In the genomic region with DNA sequence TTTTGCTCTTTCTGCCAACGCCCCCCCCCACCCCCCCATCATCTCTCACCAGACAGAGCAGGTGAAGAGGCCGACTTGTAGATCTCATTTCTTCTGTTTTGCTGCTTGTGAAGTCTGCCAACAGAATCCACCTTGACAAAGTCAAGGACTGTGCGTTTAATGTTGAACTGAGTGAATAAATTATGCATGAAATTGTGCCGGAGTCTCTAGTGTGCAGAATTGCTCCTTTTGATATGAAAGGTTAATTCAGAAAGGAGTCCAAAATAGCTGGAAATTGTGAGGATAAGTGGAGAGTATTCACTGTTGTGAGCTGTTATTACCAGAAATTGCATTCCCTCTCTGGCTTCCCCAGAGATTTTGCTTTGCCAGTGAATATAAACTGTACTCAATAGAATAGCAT, we compare ENCODE assay signal across 27 mouse cellular contexts.
DNase-seq lines count a peak whose midpoint lies in the region; ATAC-seq lines count a peak whose summit lies in the region.
"Had no signal": no experiment of that assay in that cellular context is flagged by ENCODE, and none has a peak within 500 bp of the region (broad histone marks: within the 10 kb centered on the region; RNA-seq: fewer than 3 reads in every experiment).

No protein-coding gene starts in this region.

- no peak overlapping the region for H3K9ac ChIP-seq in embryonic facial prominence, embryonic 14.5 days (ENCODE audit: low read depth, low read length)
- no peak overlapping the region for H3K9ac ChIP-seq in hindbrain, embryonic 14.5 days
- no peak overlapping the region for H3K9ac ChIP-seq in hindbrain, embryonic 11.5 days (ENCODE audit: low read depth, low read length)
- H3K9ac ChIP-seq in midbrain, embryonic 16.5 days (ENCODE audit: low read depth, low read length): no peak overlapping the region
- H3K9ac ChIP-seq: embryonic facial prominence, embryonic 12.5 days; hindbrain, embryonic 15.5 days; intestine, embryonic 15.5 days; liver, embryonic 14.5 days; neural tube, embryonic 15.5 days had no signal

- H3K4me2 ChIP-seq in embryonic facial prominence, embryonic 14.5 days (ENCODE audit: low read depth, low read length): no peak overlapping the region
- no peak overlapping the region for H3K4me2 ChIP-seq in hindbrain, embryonic 14.5 days (replicated peaks)
- H3K4me2 ChIP-seq in hindbrain, embryonic 11.5 days (replicated peaks; ENCODE audit: low read depth, low read length): no peak overlapping the region
- no peak overlapping the region for H3K4me2 ChIP-seq in midbrain, embryonic 16.5 days (ENCODE audit: low read length)
- H3K4me2 ChIP-seq: embryonic facial prominence, embryonic 12.5 days; hindbrain, embryonic 15.5 days; intestine, embryonic 15.5 days; neural tube, embryonic 15.5 days had no signal

- no peak overlapping the region for H3K27ac ChIP-seq in embryonic facial prominence, embryonic 14.5 days (replicated peaks; ENCODE audit: low read depth, low read length)
- no peak overlapping the region for H3K27ac ChIP-seq in embryonic facial prominence, embryonic 10.5 days (replicated peaks)
- no peak overlapping the region for H3K27ac ChIP-seq in hindbrain, embryonic 14.5 days
- H3K27ac ChIP-seq in hindbrain, embryonic 11.5 days (ENCODE audit: low read depth, low read length): no peak overlapping the region
- no peak overlapping the region for H3K27ac ChIP-seq in midbrain, embryonic 16.5 days (ENCODE audit: low read length)
- H3K27ac ChIP-seq: embryonic facial prominence, embryonic 12.5 days; intestine, embryonic 15.5 days; liver, embryonic 14.5 days; macrophage; neural tube, embryonic 15.5 days had no signal

- no peaks in the 10 kb centered on the region for H3K4me1 ChIP-seq in embryonic facial prominence, embryonic 14.5 days (ENCODE audit: control insufficient read depth, insufficient read depth, low read length)
- peaks cover 13% of the 10 kb centered on the region for H3K4me1 ChIP-seq in embryonic facial prominence, embryonic 10.5 days
- peaks cover 18% of the 10 kb centered on the region for H3K4me1 ChIP-seq in hindbrain, embryonic 14.5 days (replicated peaks; ENCODE audit: control insufficient read depth, insufficient read depth, low read length)
- H3K4me1 ChIP-seq in hindbrain, embryonic 11.5 days (replicated peaks; ENCODE audit: control insufficient read depth, insufficient read depth, low read length): no peaks in the 10 kb centered on the region
- H3K4me1 ChIP-seq in midbrain, embryonic 16.5 days (ENCODE audit: control insufficient read depth, insufficient read depth, low read length): peaks cover 12% of the 10 kb centered on the region
- H3K4me1 ChIP-seq: intestine, embryonic 15.5 days had no signal

- ATAC-seq in embryonic facial prominence, embryonic 14.5 days (ENCODE audit: low read depth): no peak
- peak; percentile 21; the same call in 1 of the 2 replicates for ATAC-seq in hindbrain, embryonic 14.5 days (ENCODE audit: low FRiP score)
- no peak for ATAC-seq in hindbrain, embryonic 11.5 days (ENCODE audit: low FRiP score)
- peak; percentile 45; the same call in 1 of the 2 replicates for ATAC-seq in midbrain, embryonic 16.5 days
- ATAC-seq: activated CD4-positive, CD25-positive, alpha-beta regulatory T cell, adult 4 months; intestine, embryonic 15.5 days had no signal

- no peaks in the 10 kb centered on the region for H3K9me3 ChIP-seq in embryonic facial prominence, embryonic 14.5 days (ENCODE audit: control insufficient read depth, low read length)
- H3K9me3 ChIP-seq in embryonic facial prominence, embryonic 10.5 days: no peaks in the 10 kb centered on the region
- H3K9me3 ChIP-seq in hindbrain, embryonic 14.5 days (ENCODE audit: control insufficient read depth, low read length): no peaks in the 10 kb centered on the region
- no peaks in the 10 kb centered on the region for H3K9me3 ChIP-seq in hindbrain, embryonic 11.5 days (ENCODE audit: control insufficient read depth, low read length)
- H3K9me3 ChIP-seq in midbrain, embryonic 16.5 days (replicated peaks; ENCODE audit: control insufficient read depth, low read length, poor library complexity, severe bottlenecking): no peaks in the 10 kb centered on the region
- H3K9me3 ChIP-seq: embryonic facial prominence, embryonic 12.5 days; hindbrain, embryonic 15.5 days; intestine, embryonic 15.5 days; neural tube, embryonic 15.5 days had no signal

- H3K27me3 ChIP-seq in embryonic facial prominence, embryonic 14.5 days (replicated peaks; ENCODE audit: control insufficient read depth, insufficient read depth, low read length): no peaks in the 10 kb centered on the region
- H3K27me3 ChIP-seq in embryonic facial prominence, embryonic 10.5 days (replicated peaks; ENCODE audit: low read depth, poor library complexity, severe bottlenecking): no peaks in the 10 kb centered on the region
- H3K27me3 ChIP-seq in hindbrain, embryonic 14.5 days (ENCODE audit: control insufficient read depth, insufficient read depth, low read length): no peaks in the 10 kb centered on the region
- H3K27me3 ChIP-seq in hindbrain, embryonic 11.5 days (ENCODE audit: control insufficient read depth, insufficient read depth, low read length): no peaks in the 10 kb centered on the region
- no peaks in the 10 kb centered on the region for H3K27me3 ChIP-seq in midbrain, embryonic 16.5 days (ENCODE audit: control insufficient read depth, insufficient read depth, low read depth, low read length)
- H3K27me3 ChIP-seq: CH12.LX; embryonic facial prominence, embryonic 12.5 days; hindbrain, embryonic 15.5 days; intestine, embryonic 15.5 days; neural tube, embryonic 15.5 days had no signal

- no peak overlapping the region for H3K4me3 ChIP-seq in embryonic facial prominence, embryonic 14.5 days (ENCODE audit: low read depth, low read length)
- no peak overlapping the region for H3K4me3 ChIP-seq in embryonic facial prominence, embryonic 10.5 days
- H3K4me3 ChIP-seq in hindbrain, embryonic 14.5 days (replicated peaks; ENCODE audit: low read length): no peak overlapping the region
- H3K4me3 ChIP-seq in hindbrain, embryonic 11.5 days (ENCODE audit: low read depth, low read length): no peak overlapping the region
- H3K4me3 ChIP-seq in midbrain, embryonic 16.5 days (ENCODE audit: low read depth, low read length): no peak overlapping the region
- H3K4me3 ChIP-seq: embryonic facial prominence, embryonic 12.5 days; hindbrain, embryonic 15.5 days; intestine, embryonic 15.5 days; neural tube, embryonic 15.5 days had no signal

- WGBS in embryonic facial prominence, embryonic 14.5 days: 45% methylated on average over 4 of the region's 4 CpGs
- WGBS in embryonic facial prominence, embryonic 10.5 days: 77% methylated on average over 4 of the region's 4 CpGs
- WGBS in hindbrain, embryonic 14.5 days: 38% methylated on average over 4 of the region's 4 CpGs
- WGBS in hindbrain, embryonic 11.5 days: 74% methylated on average over 4 of the region's 4 CpGs
- 23% methylated on average over 4 of the region's 4 CpGs for WGBS in midbrain, embryonic 16.5 days

- H3K36me3 ChIP-seq in embryonic facial prominence, embryonic 14.5 days (ENCODE audit: control insufficient read depth, insufficient read depth, low read length): no peaks in the 10 kb centered on the region
- no peaks in the 10 kb centered on the region for H3K36me3 ChIP-seq in embryonic facial prominence, embryonic 10.5 days (replicated peaks)
- H3K36me3 ChIP-seq in hindbrain, embryonic 14.5 days (replicated peaks; ENCODE audit: control insufficient read depth, insufficient read depth): no peaks in the 10 kb centered on the region
- no peaks in the 10 kb centered on the region for H3K36me3 ChIP-seq in hindbrain, embryonic 11.5 days (ENCODE audit: control insufficient read depth, insufficient read depth, low read length)
- H3K36me3 ChIP-seq in midbrain, embryonic 16.5 days (ENCODE audit: control insufficient read depth, insufficient read depth, low read length): no peaks in the 10 kb centered on the region
- H3K36me3 ChIP-seq: embryonic facial prominence, embryonic 12.5 days; hindbrain, embryonic 15.5 days; intestine, embryonic 15.5 days; neural tube, embryonic 15.5 days had no signal

- DNase-seq in embryonic facial prominence, embryonic 14.5 days (ENCODE audit: low spot score): peak; percentile 2
- no peak for DNase-seq in embryonic facial prominence, embryonic 10.5 days (ENCODE audit: low spot score)
- DNase-seq in hindbrain, embryonic 14.5 days (ENCODE audit: low spot score): no peak
- DNase-seq in hindbrain, embryonic 11.5 days (ENCODE audit: low spot score): no peak
- DNase-seq in brain, adult 2 months (ENCODE audit: low read depth, low spot score): peak; percentile 17
- DNase-seq in urinary bladder, postnatal 36 days (ENCODE audit: low spot score in 2 of 2): no peak
- DNase-seq: adrenal gland, adult 2 months; adrenal gland, postnatal 36 days; cerebellum, adult 9-10 months; cerebellum, postnatal 36 days; gastrocnemius, postnatal 10 days; kidney, adult 2 months; kidney, postnatal 4 days; liver; lung, adult 2 months; lung, postnatal 10 days; retina, postnatal 1 day; right cerebral cortex, postnatal 14 days had no signal

Comparison
In these comparisons a context has a peak if more than half of its experiments do, and no peak if none do; other contexts are left out.
1. ATAC-seq: peak in hindbrain, embryonic 14.5 days (single experiment) and midbrain, embryonic 16.5 days (single experiment); none in embryonic facial prominence, embryonic 14.5 days (single experiment) and hindbrain, embryonic 11.5 days (single experiment).
2. DNase-seq: peak in embryonic facial prominence, embryonic 14.5 days (single experiment) and brain, adult 2 months (single experiment); none in embryonic facial prominence, embryonic 10.5 days (single experiment), hindbrain, embryonic 14.5 days (single experiment), hindbrain, embryonic 11.5 days (single experiment) and urinary bladder, postnatal 36 days (0 of 2).